Mouse (Mus musculus): ENCODE results near the gene Rpl26. TPM values are rescaled to one million over a fixed set of nuclear protein-coding genes. Genes with fewer than 3 reads are reported as not detected.

Gene Rpl26
- polyA plus RNA-seq, 1 experiment from 2014 or later: 732 TPM

DNA sequence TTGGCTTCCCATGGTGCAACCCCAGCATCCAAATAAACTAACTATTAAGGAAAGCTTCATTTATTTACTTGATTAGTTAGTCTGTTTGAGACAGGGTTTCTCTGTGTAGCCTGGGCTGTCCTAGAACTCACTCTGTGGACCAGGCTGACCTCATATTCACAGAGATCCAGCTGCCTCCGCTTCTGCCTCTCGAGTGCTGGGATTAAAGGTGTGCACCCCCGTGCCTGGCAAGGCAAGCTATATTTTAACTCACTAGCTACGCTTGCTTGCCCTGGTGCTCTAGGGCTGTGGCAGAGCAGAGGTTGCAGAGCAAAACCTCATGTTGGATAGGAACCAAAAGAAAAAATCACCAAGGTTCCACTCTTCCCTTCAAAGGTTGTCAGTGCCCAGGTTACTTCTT, 39.1 kb downstream of the Rpl26 start:
- peak overlapping the region; percentile 74 for H3K4me2 ChIP-seq (ENCODE audit: low read length)
- no peak for ATAC-seq (ENCODE audit: insufficient number of reproducible peaks, insufficient read depth, low FRiP score, low read depth)
- H3K36me3 ChIP-seq (ENCODE audit: control insufficient read depth, insufficient read depth, low read length): no peaks in the 10 kb centered on the region
- WGBS: 51% methylated on average over 4 of the region's 4 CpGs
- no peak overlapping the region for H3K27ac ChIP-seq (replicated peaks in 1 of 2; ENCODE audit: control insufficient read depth in 1 of 2, insufficient read depth in 1 of 2, low read depth in 2 of 2, low read length in 2 of 2)
- peak overlapping the region; percentile 79 for H3K9ac ChIP-seq (ENCODE audit: low read length)
- no peaks in the 10 kb centered on the region for H3K27me3 ChIP-seq (ENCODE audit: control insufficient read depth, insufficient read depth, low read length)
- peak overlapping the region in 1 of 2 experiments; percentile 54; a peak in 2 of 4 replicates for H3K4me3 ChIP-seq (ENCODE audit: control insufficient read depth in 1 of 2, insufficient read depth in 1 of 2, low read depth in 1 of 2, low read length in 2 of 2)
- H3K9me3 ChIP-seq (ENCODE audit: control insufficient read depth, low read length): no peaks in the 10 kb centered on the region
- H3K4me1 ChIP-seq (ENCODE audit: control insufficient read depth in 2 of 2, insufficient read depth in 2 of 2, low read length in 2 of 2): peaks cover 2 to 4% of the 10 kb centered on the region in 2 experiments; a peak in 3 of 4 replicates

DNA sequence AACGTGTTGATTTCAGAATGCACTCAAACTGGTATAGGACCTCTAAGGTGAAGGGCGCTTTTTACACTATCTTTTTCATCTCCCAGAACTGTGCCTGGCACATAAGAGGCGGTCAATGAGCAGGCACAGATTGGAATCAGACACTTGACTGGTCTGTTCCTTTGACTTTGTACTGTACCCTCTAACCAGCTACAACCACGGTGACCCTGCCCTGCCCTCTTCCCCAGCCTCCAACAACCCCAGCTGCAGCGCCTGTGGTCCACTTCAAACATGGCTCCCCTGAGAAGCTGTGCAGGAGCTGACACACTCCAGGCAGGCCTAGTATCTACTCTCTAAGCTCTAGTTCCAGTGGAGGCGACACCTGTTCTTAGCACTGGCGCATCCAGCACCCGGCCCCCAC, 41.3 kb downstream of the Rpl26 start:
- Histone ChIP-seq H3K4me2 (ENCODE audit: low read length) (no peak overlapping the region), H3K9me3 (ENCODE audit: control insufficient read depth, low read length) (no peaks in the 10 kb centered on the region), H3K9ac (ENCODE audit: low read length) (no peak overlapping the region), H3K4me3 (ENCODE audit: control insufficient read depth in 1 of 2, insufficient read depth in 1 of 2, low read depth in 1 of 2, low read length in 2 of 2) (no peak overlapping the region), H3K4me1 (ENCODE audit: control insufficient read depth in 2 of 2, insufficient read depth in 2 of 2, low read length in 2 of 2) (peaks cover 5 to 9% of the 10 kb centered on the region in 2 experiments; a peak in 3 of 4 replicates), H3K36me3 (ENCODE audit: control insufficient read depth, insufficient read depth, low read length) (no peaks in the 10 kb centered on the region), H3K27me3 (ENCODE audit: control insufficient read depth, insufficient read depth, low read length) (no peaks in the 10 kb centered on the region), H3K27ac (replicated peaks in 1 of 2; ENCODE audit: control insufficient read depth in 1 of 2, insufficient read depth in 1 of 2, low read depth in 2 of 2, low read length in 2 of 2) (no peak overlapping the region)
- ATAC-seq (ENCODE audit: insufficient number of reproducible peaks, insufficient read depth, low FRiP score, low read depth): no peak
- 75% methylated on average over 8 of the region's 8 CpGs for WGBS

DNA sequence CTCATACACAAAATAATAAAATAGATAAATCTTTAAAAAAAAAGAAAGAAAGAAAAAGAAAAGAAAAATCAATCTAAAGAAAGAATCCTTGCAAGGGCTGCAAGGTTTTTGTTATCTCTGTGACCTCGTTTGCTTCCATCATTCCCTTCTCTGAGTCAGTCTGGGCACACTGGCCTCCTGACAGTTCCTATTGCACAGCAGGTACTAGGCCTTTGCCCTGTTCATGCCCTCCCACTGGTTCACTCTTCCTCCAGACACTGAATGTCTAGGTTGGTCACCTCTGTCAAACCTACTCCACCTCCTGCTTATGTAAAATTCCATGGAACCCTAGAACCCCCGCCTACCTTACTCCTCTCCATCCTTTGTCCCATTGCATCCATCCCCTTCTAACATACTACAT, 43.9 kb downstream of the Rpl26 start:
- 0 out of 2 replicates have a peak, but pooled peaks cover 3% of the 10 kb centered on the region for H3K36me3 ChIP-seq (ENCODE audit: control insufficient read depth, insufficient read depth, low read length)
- peaks cover 5 to 9% of the 10 kb centered on the region in 2 experiments; a peak in 3 of 4 replicates for H3K4me1 ChIP-seq (ENCODE audit: control insufficient read depth in 2 of 2, insufficient read depth in 2 of 2, low read length in 2 of 2)

DNA sequence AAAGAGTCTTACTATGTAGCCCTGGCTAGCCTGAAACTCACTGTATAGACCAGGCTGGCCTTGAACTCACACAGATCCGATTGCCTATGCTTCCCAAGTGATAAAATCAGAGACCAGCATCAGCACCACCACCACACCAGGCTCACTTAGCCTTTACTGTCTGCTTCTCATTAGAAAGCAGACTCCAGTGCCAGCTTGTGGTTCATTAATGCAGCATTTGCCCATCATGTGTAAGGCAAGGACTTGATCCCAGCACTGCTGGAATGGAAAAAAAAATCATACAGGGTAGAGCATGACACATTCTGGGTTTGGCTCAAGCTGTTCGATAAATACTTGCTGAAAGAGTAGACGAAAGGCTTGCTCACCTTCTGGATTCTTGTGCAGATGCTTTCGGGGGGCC, 44.6 kb downstream of the Rpl26 start:
- Histone ChIP-seq H3K4me1 (ENCODE audit: control insufficient read depth in 2 of 2, insufficient read depth in 2 of 2, low read length in 2 of 2) (peaks cover 3 to 6% of the 10 kb centered on the region in 2 experiments; a peak in 2 of 4 replicates), H3K36me3 (ENCODE audit: control insufficient read depth, insufficient read depth, low read length) (peaks cover 4% of the 10 kb centered on the region; the same call in 1 of the 2 replicates), H3K4me3 (ENCODE audit: control insufficient read depth in 1 of 2, insufficient read depth in 1 of 2, low read depth in 1 of 2, low read length in 2 of 2) (no peak overlapping the region), H3K4me2 (ENCODE audit: low read length) (no peak overlapping the region), H3K27ac (replicated peaks in 1 of 2; ENCODE audit: control insufficient read depth in 1 of 2, insufficient read depth in 1 of 2, low read depth in 2 of 2, low read length in 2 of 2) (no peak overlapping the region), H3K9me3 (ENCODE audit: control insufficient read depth, low read length) (no peaks in the 10 kb centered on the region), H3K27me3 (ENCODE audit: control insufficient read depth, insufficient read depth, low read length) (no peaks in the 10 kb centered on the region), H3K9ac (ENCODE audit: low read length) (no peak overlapping the region)
- ATAC-seq (ENCODE audit: insufficient number of reproducible peaks, insufficient read depth, low FRiP score, low read depth): no peak
- 88% methylated on average over 4 of the region's 4 CpGs for WGBS

More for the DNA sequence above, 43.9 kb downstream of the Rpl26 start:
- H3K27me3 ChIP-seq (ENCODE audit: control insufficient read depth, insufficient read depth, low read length): no peaks in the 10 kb centered on the region
- no peak overlapping the region for H3K9ac ChIP-seq (ENCODE audit: low read length)
- no peak overlapping the region for H3K4me2 ChIP-seq (ENCODE audit: low read length)
- no peaks in the 10 kb centered on the region for H3K9me3 ChIP-seq (ENCODE audit: control insufficient read depth, low read length)
- H3K4me3 ChIP-seq (ENCODE audit: control insufficient read depth in 1 of 2, insufficient read depth in 1 of 2, low read depth in 1 of 2, low read length in 2 of 2): no peak overlapping the region
- H3K27ac ChIP-seq (replicated peaks in 1 of 2; ENCODE audit: control insufficient read depth in 1 of 2, insufficient read depth in 1 of 2, low read depth in 2 of 2, low read length in 2 of 2): no peak overlapping the region
- no peak for ATAC-seq (ENCODE audit: insufficient number of reproducible peaks, insufficient read depth, low FRiP score, low read depth)
- 65% methylated on average over 2 of the region's 2 CpGs for WGBS

DNA sequence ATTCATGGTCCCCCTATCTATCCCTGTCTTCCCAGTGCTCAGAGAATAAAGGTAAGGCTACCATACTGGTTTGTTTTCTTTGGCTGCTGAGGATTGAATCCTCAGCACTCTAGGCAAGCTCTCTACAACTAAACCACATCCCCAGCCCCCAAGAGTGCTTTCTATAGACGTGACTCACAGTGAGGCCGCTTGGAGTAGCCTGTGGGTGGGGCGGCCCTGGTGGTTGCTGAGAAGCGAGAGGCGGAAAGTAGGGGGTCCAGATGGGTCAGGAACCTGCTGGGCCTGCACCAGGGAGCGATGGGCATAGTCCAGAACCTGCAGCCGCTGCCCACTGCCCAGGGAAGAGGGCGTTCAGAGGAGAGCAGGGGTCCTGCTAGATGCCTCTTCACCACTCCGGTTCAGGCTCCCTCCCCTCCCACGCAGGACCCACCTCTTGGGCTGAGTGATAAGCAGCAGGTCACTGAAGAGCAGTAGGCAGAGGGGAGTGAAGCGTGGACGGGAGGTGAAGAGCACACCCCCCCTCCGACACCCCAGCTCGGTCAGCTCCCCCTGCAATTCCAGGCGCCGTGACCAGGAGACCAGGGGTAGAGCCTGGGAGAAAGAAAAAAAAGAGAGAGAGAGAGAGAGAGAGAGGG, 45.5 kb downstream of the Rpl26 start:
- H3K4me1 ChIP-seq (ENCODE audit: control insufficient read depth in 2 of 2, insufficient read depth in 2 of 2, low read length in 2 of 2): peaks cover 3 to 6% of the 10 kb centered on the region in 2 experiments; a peak in 2 of 4 replicates
- H3K27ac ChIP-seq (replicated peaks in 1 of 2; ENCODE audit: control insufficient read depth in 1 of 2, insufficient read depth in 1 of 2, low read depth in 2 of 2, low read length in 2 of 2): no peak overlapping the region
- H3K4me3 ChIP-seq (ENCODE audit: control insufficient read depth in 1 of 2, insufficient read depth in 1 of 2, low read depth in 1 of 2, low read length in 2 of 2): peak overlapping the region; percentile 20 to 24
- no peak for ATAC-seq (ENCODE audit: insufficient number of reproducible peaks, insufficient read depth, low FRiP score, low read depth)
- no peaks in the 10 kb centered on the region for H3K9me3 ChIP-seq (ENCODE audit: control insufficient read depth, low read length)
- peaks cover 10% of the 10 kb centered on the region; the same call in 1 of the 2 replicates for H3K36me3 ChIP-seq (ENCODE audit: control insufficient read depth, insufficient read depth, low read length)
- H3K27me3 ChIP-seq (ENCODE audit: control insufficient read depth, insufficient read depth, low read length): peaks cover 3% of the 10 kb centered on the region; the same call in 1 of the 2 replicates
- peak overlapping the region; percentile 58 for H3K4me2 ChIP-seq (ENCODE audit: low read length)
- 21% methylated on average over 16 of the region's 16 CpGs for WGBS
- peak overlapping the region; percentile 34; the same call in 1 of the 2 replicates for H3K9ac ChIP-seq (ENCODE audit: low read length)

DNA sequence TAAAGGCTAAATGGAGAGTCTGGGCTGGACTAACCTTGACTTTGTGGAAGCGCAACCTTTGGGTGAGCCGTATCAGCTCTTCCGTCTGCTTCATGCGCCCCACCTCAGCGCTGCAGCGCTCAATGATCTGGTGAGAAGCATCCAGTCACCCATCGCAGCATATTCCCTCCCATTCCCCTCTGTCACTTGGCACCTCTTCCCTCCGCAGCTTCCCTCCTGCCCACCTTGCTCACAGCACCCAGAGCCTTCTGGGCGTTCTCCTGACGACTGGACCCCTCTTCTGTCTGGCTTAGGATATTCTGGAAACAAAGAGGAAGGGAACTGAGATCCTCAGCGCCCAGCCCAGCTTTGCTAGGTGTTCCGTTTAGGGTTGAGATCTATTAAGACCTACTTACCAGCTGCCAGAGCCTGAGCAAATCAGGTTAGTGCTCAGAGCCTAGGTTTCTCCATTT, 46.2 kb downstream of the Rpl26 start:
- peaks cover 3 to 6% of the 10 kb centered on the region in 2 experiments; a peak in 2 of 4 replicates for H3K4me1 ChIP-seq (ENCODE audit: control insufficient read depth in 2 of 2, insufficient read depth in 2 of 2, low read length in 2 of 2)
- no peak overlapping the region for H3K27ac ChIP-seq (replicated peaks in 1 of 2; ENCODE audit: control insufficient read depth in 1 of 2, insufficient read depth in 1 of 2, low read depth in 2 of 2, low read length in 2 of 2)
- H3K9ac ChIP-seq (ENCODE audit: low read length): no peak overlapping the region

DNA sequence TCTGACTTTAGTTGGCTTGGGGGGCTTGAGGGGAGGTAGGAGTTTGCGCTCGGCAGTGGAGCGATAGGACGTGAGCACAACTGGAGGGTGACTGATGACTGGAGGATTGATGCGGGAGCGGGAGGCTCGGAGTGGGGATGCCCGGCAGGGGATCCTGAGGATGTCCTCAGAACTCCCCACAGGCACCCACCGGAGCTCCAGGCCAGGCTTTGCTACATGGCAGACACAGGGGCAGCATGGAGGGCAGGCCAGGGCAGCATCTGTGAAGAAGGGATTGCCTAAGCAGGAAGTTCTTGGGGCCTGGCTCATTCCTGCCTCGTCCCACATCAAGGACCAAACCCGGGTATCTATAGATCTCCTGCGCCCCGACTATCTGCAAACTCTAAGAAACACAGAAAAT, 52.5 kb downstream of the Rpl26 start:
- Histone ChIP-seq H3K9ac (ENCODE audit: low read length) (peak overlapping the region; percentile 70; the same call in 1 of the 2 replicates), H3K4me2 (ENCODE audit: low read length) (peak overlapping the region; percentile 87), H3K36me3 (ENCODE audit: control insufficient read depth, insufficient read depth, low read length) (peaks cover 10% of the 10 kb centered on the region; the same call in 1 of the 2 replicates), H3K4me1 (ENCODE audit: control insufficient read depth in 2 of 2, insufficient read depth in 2 of 2, low read length in 2 of 2) (peaks cover 6 to 17% of the 10 kb centered on the region in 2 experiments), H3K27ac (replicated peaks in 1 of 2; ENCODE audit: control insufficient read depth in 1 of 2, insufficient read depth in 1 of 2, low read depth in 2 of 2, low read length in 2 of 2) (no peak overlapping the region), H3K9me3 (ENCODE audit: control insufficient read depth, low read length) (no peaks in the 10 kb centered on the region), H3K4me3 (ENCODE audit: control insufficient read depth in 1 of 2, insufficient read depth in 1 of 2, low read depth in 1 of 2, low read length in 2 of 2) (peak overlapping the region; percentile 40 to 46), H3K27me3 (ENCODE audit: control insufficient read depth, insufficient read depth, low read length) (peaks cover 16% of the 10 kb centered on the region; the same call in 1 of the 2 replicates)
- ATAC-seq (ENCODE audit: insufficient number of reproducible peaks, insufficient read depth, low FRiP score, low read depth): no peak
- 13% methylated on average over 13 of the region's 13 CpGs for WGBS

More for the DNA sequence above, 46.2 kb downstream of the Rpl26 start:
- no peaks in the 10 kb centered on the region for H3K9me3 ChIP-seq (ENCODE audit: control insufficient read depth, low read length)
- H3K36me3 ChIP-seq (ENCODE audit: control insufficient read depth, insufficient read depth, low read length): peaks cover 10% of the 10 kb centered on the region; the same call in 1 of the 2 replicates
- H3K4me3 ChIP-seq (ENCODE audit: control insufficient read depth in 1 of 2, insufficient read depth in 1 of 2, low read depth in 1 of 2, low read length in 2 of 2): no peak overlapping the region
- H3K27me3 ChIP-seq (ENCODE audit: control insufficient read depth, insufficient read depth, low read length): peaks cover 3% of the 10 kb centered on the region; the same call in 1 of the 2 replicates
- WGBS: 38% methylated on average over 12 of the region's 12 CpGs
- peak overlapping the region; percentile 58 for H3K4me2 ChIP-seq (ENCODE audit: low read length)
- no peak for ATAC-seq (ENCODE audit: insufficient number of reproducible peaks, insufficient read depth, low FRiP score, low read depth)

All from heart, embryonic 14.5 days (tissue).